Mouse (Mus musculus): ENCODE measurements around the gene Fam19a1.

- TF ChIP-seq CTCF (conservative IDR thresholded peaks at IDR 0.05; ENCODE audit: low read length) (no peak), POU5F1 (IDR thresholded peaks at IDR 0.05; ENCODE audit: borderline replicate concordance, low read length) (no peak), NANOG (IDR thresholded peaks at IDR 0.05; ENCODE audit: borderline replicate concordance, low read length) (no peak)
Observed at GRCm38 (mm10) chr6:96205395-96205794, 92.4 kb downstream of the Fam19a1 start.
